Mouse (Mus musculus): ENCODE data around the gene Zfp839.

DNA sequence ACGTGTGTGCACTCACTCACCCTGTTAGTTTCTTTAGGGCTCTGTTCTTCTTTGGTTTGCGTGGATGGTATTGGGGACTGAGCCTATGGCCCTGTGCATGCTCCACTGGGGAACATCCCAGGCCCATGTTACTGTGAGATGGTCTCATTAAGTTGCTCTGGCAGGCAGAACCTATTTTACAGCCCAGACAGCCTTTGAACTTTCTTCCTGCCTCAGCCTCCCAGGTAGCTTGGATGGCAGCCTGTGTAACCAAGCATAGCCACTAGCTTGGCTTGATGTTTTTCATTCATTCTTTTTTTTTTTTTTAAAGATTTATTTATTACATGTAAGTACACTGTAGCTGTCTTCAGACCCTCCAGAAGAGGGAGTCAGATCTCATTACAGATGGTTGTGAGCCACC lies 35.2 kb downstream of the Zfp839 start:
- TF ChIP-seq CTCF (IDR thresholded peaks at IDR 0.05; ENCODE audit: low read depth) (no peak), EP300 (optimal IDR thresholded peaks at IDR 0.05) (no peak)
